Mouse (Mus musculus) thymus, postnatal 0 days (tissue): ENCODE measurements around the gene Snx12. TPM values are rescaled to one million over a fixed set of nuclear protein-coding genes. Genes with fewer than 3 reads are reported as not detected.

Experiments used
- DNase-seq: peaks from one replicate; pipeline ENCODE4 v3.0.0-alpha.2; 2015; ENCODE audit warnings: low spot score
- polyA plus RNA-seq: library from polyadenylated mRNA; unstranded; fragments of >200 nt; fragmentation: Nextera tagmentation; extraction: Ambion mirVana; gene quantifications from 2 replicates; pipeline ENCODE4 v1.2.1, GENCODE M21; 2015

The Snx12 gene
- 38.6 and 40.4 TPM in 2 replicates for polyA plus RNA-seq

DNA sequence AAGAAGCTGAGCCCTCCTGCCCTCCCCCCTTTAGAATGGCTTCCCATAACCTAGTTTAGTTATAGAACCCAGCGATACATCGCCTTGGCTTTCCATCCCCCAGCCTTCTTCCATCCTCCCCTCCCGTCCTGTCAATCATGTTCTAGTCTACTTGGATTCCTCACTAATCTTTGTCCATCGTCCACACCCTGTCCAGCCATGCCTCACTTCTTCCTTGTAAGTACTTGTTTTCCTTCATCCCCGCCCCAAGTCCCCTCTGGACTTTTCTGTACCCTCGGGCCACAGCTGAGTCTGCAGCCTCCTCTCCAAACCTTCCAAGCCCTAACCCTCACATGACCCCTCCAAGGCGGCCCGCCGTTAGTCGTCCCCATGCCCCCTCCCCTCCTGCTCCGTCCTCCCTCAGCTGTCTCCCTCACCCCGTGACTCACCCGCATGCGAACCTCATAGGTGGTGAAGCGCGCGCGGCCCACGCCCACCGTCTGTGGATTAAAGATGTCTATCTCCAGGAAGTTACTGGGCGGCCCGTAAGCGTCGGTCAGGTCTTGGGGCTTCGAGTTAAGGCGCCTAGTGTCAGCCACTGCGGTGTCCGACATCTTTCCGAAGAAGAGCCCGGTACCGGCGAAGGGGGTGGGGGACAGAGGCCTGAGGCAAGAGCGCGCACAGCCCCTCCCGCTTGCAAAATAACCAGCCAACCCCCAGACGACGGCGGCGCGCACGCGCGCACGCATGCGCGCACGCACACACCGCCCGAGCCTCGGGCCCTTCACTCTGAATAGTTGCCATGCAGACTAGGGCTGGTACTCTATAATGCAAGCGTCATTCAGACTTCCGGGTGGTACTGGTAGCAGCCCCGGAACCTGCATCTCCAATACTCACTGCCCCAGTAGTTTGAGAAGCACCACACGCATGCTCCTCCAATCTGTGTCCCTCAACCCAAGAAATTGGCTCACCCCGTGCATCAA lies at the start of gene Snx12:
Snx12 (minus strand) TSS at position 730 of the 962 bp plus-strand sequence.
- DNase-seq, result peak; percentile 90

- no peak for DNase-seq
Measured at GRCm38 (mm10) chrX:101268755-101269124, 46.4 kb upstream of the Snx12 start, which contains the start of gene Gm20489. Gene Gm20489, minus strand, starts transcription at chrX:101269023.

GRCm38 (mm10) chrX:101268025-101268754 lies 45.8 kb upstream of the Snx12 start, which contains the start of gene Il2rg:
Gene Il2rg, minus strand, starts transcription at chrX:101268255.
- DNase-seq, result peak; percentile 78

- no peak for DNase-seq
Measured at GRCm38 (mm10) chrX:101266631-101267030, 44.3 kb upstream of the Snx12 start.

- no peak for DNase-seq
Measured at GRCm38 (mm10) chrX:101263892-101264291, 41.5 kb upstream of the Snx12 start, which contains the start of gene Gm614. Gene Gm614, minus strand, starts transcription at chrX:101263992.

DNA sequence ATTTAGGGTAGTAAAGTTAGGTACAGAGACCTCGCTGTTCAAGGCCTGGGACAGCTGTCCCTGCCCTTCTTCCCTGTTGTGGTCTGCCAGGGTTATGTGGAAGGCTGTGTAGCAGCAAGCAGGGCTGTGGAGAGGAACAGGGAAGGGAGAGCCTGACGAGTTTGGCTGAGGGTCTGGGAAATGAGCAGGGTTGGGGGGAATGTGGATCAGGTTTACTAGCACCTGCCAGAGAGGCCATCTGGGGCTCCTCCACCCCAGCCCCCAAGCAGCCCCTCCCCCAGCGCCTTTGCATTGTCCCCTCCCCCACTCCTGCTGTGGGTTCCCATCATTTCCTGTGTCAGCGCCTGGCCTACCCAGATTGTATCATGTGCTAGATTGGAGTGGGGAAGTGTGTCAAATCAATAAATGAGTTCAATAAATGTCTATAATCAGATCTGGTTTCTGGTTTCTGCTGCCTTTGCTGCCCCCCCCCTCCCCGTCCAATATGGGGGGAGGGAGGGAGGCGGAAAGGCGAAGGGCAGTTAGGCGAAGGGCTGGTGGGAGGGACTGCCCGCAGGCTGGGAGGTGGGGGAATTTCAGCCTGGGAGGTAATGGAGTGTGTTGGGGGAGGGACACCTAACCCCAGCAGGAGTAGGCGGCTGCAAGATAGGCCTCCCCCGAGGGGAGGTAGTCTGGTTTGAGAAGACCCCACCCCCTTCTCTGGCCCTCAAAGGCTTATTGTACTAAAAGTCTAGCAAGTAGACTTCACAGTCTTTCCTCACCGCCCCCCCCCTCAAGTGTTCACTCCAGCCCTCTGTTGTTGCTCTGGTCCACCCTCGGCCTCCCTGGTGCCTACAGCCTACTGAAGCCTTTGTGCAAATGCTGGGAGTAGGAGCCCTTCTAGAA lies 38.3 kb upstream of the Snx12 start:
- peak; percentile 69 for DNase-seq

- DNase-seq, result peak; percentile 67
Measured at GRCm38 (mm10) chrX:101256603-101257002, 34.2 kb upstream of the Snx12 start.

- DNase-seq, result no peak
Measured at GRCm38 (mm10) chrX:101254740-101255139, 32.4 kb upstream of the Snx12 start.

DNA sequence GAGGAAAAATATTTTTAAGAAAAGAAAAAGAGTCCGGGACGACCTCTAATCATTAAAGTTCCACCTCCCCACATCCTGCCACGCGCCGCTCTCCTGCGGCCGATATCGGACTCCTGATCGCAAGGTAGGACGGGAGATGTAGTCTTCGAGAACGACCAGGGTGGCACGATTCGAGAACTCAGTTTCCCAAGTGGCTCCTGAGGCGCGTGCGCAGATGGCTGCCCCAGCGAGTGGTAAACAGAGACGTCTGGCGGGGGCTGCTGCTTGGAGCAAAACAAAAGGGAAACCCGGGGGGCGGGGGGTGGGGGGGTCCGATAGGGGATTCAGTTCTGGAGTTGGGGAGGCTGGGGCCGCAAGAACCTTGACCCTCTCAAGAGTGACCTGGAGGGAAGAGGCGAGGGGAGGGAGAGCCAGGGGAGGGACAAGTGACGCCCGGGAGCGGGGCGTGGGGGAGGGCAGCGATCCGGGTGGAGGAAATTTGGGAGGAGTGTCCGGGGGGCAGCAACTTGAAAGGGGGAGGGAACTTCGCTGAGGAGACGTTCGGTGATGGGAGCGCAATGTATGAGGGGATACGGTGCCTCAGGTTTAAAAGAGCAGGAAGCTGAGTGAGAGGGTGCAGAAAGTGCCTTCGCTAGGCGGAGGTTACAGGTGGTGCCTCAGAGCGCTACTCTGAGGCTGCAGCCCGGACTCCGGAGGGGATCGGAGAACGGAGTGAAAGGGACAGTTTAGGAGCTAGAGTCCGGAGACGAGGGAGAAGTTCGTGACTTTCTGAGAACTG lies 31.8 kb upstream of the Snx12 start, which contains the start of gene Foxo4:
Foxo4 (plus strand) TSS at position 577 of the 778 bp plus-strand sequence.
- DNase-seq, result peak; percentile 89

DNA sequence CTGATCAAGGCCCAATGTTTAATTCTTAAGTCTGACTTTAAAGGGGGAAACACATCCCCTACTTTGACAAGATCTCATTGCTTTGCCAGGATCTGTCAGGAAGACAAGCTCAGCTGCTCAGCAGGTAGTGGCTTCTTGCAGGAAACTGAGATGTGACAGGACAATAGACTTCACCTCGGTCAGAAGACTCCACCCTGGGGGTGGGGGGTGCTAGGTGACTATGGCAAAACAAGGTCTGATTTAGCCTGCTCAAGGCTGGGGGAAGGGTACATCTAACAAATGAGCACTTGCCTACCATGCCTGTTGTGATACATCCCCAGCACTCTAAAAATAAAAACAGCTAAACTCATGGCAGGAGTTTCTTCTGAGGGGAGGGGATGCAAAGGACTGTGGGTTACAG lies 22.6 kb upstream of the Snx12 start:
- no peak for DNase-seq

GRCm38 (mm10) chrX:101222796-101223162 lies 416 bp upstream of the Snx12 start:
- DNase-seq, result no peak

DNA sequence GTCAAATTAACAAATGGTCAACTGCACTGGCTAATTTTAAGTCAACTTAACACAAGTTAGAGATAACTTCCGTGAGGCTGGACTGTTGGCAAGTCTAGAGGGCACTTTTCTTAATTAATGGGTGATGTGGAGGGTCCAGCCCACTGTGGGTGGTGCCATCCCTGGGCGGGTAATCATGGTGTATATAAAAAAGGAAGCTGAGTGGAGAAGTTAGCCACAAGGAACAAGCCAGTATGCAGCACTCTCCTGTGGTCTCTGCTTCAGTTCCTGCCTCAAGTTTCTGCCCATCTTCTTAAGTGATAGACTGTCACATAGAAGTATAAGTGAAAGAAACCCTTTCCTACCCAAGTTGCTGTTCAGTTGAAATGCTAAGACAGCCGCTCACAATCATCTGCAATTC lies 33.1 kb downstream of the Snx12 start:
- no peak for DNase-seq

- no peak for DNase-seq
Measured at GRCm38 (mm10) chrX:101187647-101188046, 34.7 kb downstream of the Snx12 start.

DNA sequence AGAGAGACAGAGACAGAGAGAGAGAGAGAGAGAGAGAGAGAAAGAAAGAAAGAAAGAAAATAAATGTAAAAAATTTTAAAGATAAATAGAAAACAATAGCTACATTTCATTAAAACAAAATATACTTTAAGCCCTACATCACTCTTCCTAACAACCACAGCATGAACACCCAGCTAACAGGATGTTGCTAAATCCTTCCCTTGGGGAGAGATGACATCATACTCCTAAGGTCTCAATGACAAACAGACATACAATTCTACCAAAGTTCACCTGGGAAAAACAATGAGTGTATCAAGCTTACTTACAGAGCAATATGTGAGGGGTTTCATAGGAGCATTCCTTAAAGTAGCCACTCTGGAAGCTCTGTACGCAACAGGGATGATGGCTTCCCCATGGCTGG lies 49.0 kb downstream of the Snx12 start:
- DNase-seq, result no peak

DNA sequence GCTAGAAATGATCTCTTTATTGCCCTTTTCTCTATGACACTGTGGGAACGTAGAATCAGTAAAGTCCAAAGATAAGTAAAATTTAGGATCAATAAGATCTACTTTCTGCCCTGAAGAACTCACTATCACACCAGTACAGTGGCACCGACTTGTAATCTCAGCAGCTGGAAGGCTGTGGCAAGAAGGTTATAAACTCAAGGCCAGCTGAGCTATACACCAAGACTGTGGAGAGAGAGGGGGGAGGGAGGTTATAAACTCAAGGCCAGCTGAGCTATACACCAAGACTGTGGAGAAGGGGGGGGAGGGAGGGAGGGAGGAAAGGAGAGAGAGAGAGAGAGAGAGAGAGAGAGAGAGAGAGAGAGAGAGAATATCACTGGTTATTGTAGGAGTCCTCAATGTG lies 53.9 kb downstream of the Snx12 start:
- no peak for DNase-seq

GRCm38 (mm10) chrX:101163739-101164138 lies 58.6 kb downstream of the Snx12 start:
- peak; percentile 27 for DNase-seq

DNA sequence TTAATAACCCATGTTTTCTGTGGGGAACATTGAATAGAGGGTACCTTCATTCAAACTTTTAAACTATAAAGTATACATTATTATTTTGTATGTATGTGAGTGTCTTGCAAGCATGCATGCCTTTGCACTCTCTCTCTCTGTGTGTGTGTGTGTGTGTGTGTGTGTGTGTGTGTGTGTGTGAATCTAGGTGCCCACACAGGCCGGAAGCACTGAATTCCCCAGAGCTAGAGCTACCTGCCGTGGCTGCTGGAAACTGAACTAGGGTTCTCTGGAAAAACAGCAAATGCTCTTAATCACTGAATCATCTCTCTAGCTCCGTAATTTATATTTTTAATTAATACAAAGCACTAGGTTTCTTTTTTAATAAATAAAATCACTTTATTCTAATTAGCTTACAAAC lies 59.1 kb downstream of the Snx12 start:
- peak; percentile 21 for DNase-seq

DNA sequence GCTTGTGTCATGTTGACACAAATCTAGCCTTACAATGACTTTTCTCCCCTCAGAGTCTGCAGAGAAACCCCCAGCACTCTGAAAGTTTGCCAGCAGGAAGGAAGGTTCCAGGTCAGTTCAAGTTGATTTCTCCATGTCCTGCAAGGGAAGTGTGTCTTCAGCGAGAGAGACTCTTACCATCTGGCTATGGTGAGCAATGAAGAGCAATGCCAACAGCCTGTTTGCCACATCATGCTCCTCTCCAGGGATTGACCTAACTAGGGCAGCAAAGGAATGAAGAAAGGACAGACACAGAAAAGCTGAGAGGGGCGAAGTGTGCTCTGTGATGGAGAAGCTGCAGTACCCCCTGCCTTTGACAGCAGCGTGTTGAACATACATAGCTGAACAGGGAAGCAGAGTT lies 59.8 kb downstream of the Snx12 start:
- no peak for DNase-seq

- no peak for DNase-seq
Measured at GRCm38 (mm10) chrX:101157488-101157887, 64.9 kb downstream of the Snx12 start.

- DNase-seq, result no peak
Measured at GRCm38 (mm10) chrX:101156369-101156768, 66.0 kb downstream of the Snx12 start.
